Mouse (Mus musculus): Measurements from ENCODE around the gene 1300017J02Rik. TPM values are rescaled to one million over a fixed set of nuclear protein-coding genes. Genes with fewer than 3 reads are reported as not detected.
A peak's percentile ranks its signal among the peaks of the same experiment; 100 is the strongest.

Gene 1300017J02Rik
- total and polyA plus RNA-seq, 3 experiments = 0.62 to 2.6 TPM; not detected in 1

DNA sequence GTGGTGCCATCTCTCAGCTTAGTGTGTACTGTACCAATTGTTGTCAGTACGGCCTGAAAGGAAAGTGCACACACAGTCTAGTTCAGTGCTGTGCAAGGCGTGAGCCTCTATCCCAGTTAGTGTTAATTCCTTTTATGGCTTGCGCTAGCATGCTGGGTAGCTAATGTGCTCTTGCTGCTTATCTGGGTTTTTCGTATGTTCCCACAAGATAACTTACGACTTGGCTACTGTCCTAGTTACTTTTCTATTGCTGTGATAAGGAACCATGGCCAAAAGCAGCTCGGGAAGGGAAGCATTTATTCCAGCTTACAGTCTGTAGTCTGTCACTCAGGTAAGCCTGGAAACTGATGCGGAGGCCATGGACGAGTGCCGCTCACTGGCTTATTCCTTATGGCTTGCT is 21.6 kb upstream of the 1300017J02Rik start (continued):
- peak; percentile 99 for TF ChIP-seq GATA1 (IDR thresholded peaks at IDR 0.05; ENCODE audit: low read depth, low read length)
- TF ChIP-seq TCF12 (IDR thresholded peaks at IDR 0.05; ENCODE audit: low read depth, low read length) = peak; percentile 96
- TF ChIP-seq ZNF384 (IDR thresholded peaks at IDR 0.05; ENCODE audit: low read depth, low read length) = peak; percentile 70
- TF ChIP-seq EP300 (IDR thresholded peaks at IDR 0.05; ENCODE audit: low read depth in 1 of 2, low read length in 2 of 2) = peak; percentile 94 to 98
- no peak for TF ChIP-seq SMC3 (IDR thresholded peaks at IDR 0.05; ENCODE audit: low read depth, low read length)
- no peak for TF ChIP-seq USF1 (IDR thresholded peaks at IDR 0.05; ENCODE audit: low read depth, low read length)
- TF ChIP-seq MYB (IDR thresholded peaks at IDR 0.05; ENCODE audit: low read depth, low read length) = no peak
- no peak for TF ChIP-seq ZC3H11A (IDR thresholded peaks at IDR 0.05; ENCODE audit: low read depth, low read length)
- TF ChIP-seq NRF1 (IDR thresholded peaks at IDR 0.05; ENCODE audit: insufficient read depth, low read depth, low read length, poor library complexity, severe bottlenecking) = no peak

GRCm38 (mm10) chr9:103324678-103325077 is 19.8 kb upstream of the 1300017J02Rik start:
- H3K27me3 ChIP-seq (ENCODE audit: control insufficient read depth in 1 of 2, insufficient read depth in 2 of 2, low read length in 2 of 2) = no peaks in the 10 kb centered on the region
- peaks cover 21 to 25% of the 10 kb centered on the region in 2 experiments for H3K4me1 ChIP-seq (ENCODE audit: control insufficient read depth in 1 of 2, insufficient read depth in 2 of 2, low read length in 2 of 2)
- no peak overlapping the region for H3K4me3 ChIP-seq (ENCODE audit: control insufficient read depth in 1 of 2, insufficient read depth in 1 of 2, low read depth in 2 of 2, low read length in 2 of 2)
- peaks cover 41 to 62% of the 10 kb centered on the region in 2 experiments for H3K36me3 ChIP-seq (ENCODE audit: control insufficient read depth in 1 of 2, insufficient read depth in 2 of 2, low read length in 2 of 2)
- peaks cover 12% of the 10 kb centered on the region for H3K79me2 ChIP-seq (ENCODE audit: control insufficient read depth, insufficient read depth, low read length, poor library complexity)
- H3K9me3 ChIP-seq (replicated peaks; ENCODE audit: insufficient read depth, low read length) = no peaks in the 10 kb centered on the region
- peak overlapping the region; percentile 10 for H3K27ac ChIP-seq (ENCODE audit: control insufficient read depth, low read depth, low read length)
- TF ChIP-seq ETS1 (IDR thresholded peaks at IDR 0.05; ENCODE audit: low read depth, low read length) (peak; percentile 32; the same call in 1 of the 2 replicates), MAZ (IDR thresholded peaks at IDR 0.05; ENCODE audit: low read depth, low read length) (no peak), NELFE (IDR thresholded peaks at IDR 0.05; ENCODE audit: low read depth, low read length) (no peak), MXI1 (IDR thresholded peaks at IDR 0.05; ENCODE audit: low read depth, low read length) (peak; percentile 50; the same call in 1 of the 2 replicates), ZNF384 (IDR thresholded peaks at IDR 0.05; ENCODE audit: low read depth, low read length) (peak; percentile 82), POLR2A (IDR thresholded peaks at IDR 0.05; ENCODE audit: control insufficient read depth in 1 of 2, insufficient read depth in 1 of 2, low read depth in 1 of 2, low read length in 2 of 2, poor library complexity in 1 of 2) (no peak)
- no peak overlapping the region for H3K9ac ChIP-seq (ENCODE audit: control insufficient read depth, low read depth, low read length, poor library complexity, severe bottlenecking)
- DNase-seq (ENCODE audit: low read depth, low spot score) = peak; percentile 59

DNA sequence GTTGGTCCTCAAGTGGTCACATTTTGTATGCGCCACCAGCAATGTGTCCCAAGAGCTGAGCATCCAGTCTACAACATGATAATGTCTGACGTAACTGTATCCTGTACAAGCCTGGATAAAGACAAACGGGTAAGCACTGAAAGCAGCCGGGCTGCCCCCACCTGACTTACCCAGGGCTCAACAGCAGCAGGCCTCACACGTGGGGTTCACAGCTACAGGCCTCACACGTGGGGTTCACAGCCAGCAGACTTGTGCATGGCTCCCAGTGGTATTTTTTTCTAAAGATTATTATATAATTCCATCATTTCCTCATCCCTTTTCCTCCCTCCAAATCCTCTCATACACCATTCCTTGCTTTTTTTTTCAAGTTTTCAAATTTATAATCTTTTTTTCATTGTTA is 5.0 kb upstream of the 1300017J02Rik start:
- DNase-seq (ENCODE audit: low read depth, low spot score) = no peak
- H3K4me1 ChIP-seq (ENCODE audit: control insufficient read depth in 1 of 2, insufficient read depth in 2 of 2, low read length in 2 of 2) = peaks cover 0 to 6% of the 10 kb centered on the region in 2 experiments; a peak in 2 of 4 replicates
- TF ChIP-seq ZNF384 (IDR thresholded peaks at IDR 0.05; ENCODE audit: low read depth, low read length) = no peak
- peaks cover 34 to 44% of the 10 kb centered on the region in 2 experiments for H3K36me3 ChIP-seq (ENCODE audit: control insufficient read depth in 1 of 2, insufficient read depth in 2 of 2, low read length in 2 of 2)
- no peak overlapping the region for H3K27ac ChIP-seq (ENCODE audit: control insufficient read depth, low read depth, low read length)
- H3K9ac ChIP-seq (ENCODE audit: control insufficient read depth, low read depth, low read length, poor library complexity, severe bottlenecking) = no peak overlapping the region
- no peak overlapping the region for H3K4me3 ChIP-seq (ENCODE audit: control insufficient read depth in 1 of 2, insufficient read depth in 1 of 2, low read depth in 2 of 2, low read length in 2 of 2)
- H3K27me3 ChIP-seq (ENCODE audit: control insufficient read depth in 1 of 2, insufficient read depth in 2 of 2, low read length in 2 of 2) = no peaks in the 10 kb centered on the region
- H3K9me3 ChIP-seq (replicated peaks; ENCODE audit: insufficient read depth, low read length) = no peaks in the 10 kb centered on the region
- H3K79me2 ChIP-seq (ENCODE audit: control insufficient read depth, insufficient read depth, low read length, poor library complexity) = peaks cover 37% of the 10 kb centered on the region
